Mouse (Mus musculus): ENCODE measurements around the gene BC100530. TPM values are rescaled to one million over a fixed set of nuclear protein-coding genes. Genes with fewer than 3 reads are reported as not detected.

BC100530 gene
- polyA plus RNA-seq, 1 experiment: not detected

Other genes starting within 250 kb of the BC100530 start
- not detected for gene Csta1, start 236.5 kb downstream of the BC100530 start, polyA plus RNA-seq (2012; fragmentation: generic; extraction: Trizol)
- not detected for gene Stfa2l1, start 210.9 kb downstream of the BC100530 start, polyA plus RNA-seq (2012; fragmentation: generic; extraction: Trizol)
- gene Gm5483, start 183.5 kb downstream of the BC100530 start, polyA plus RNA-seq (2012; fragmentation: generic; extraction: Trizol): not detected
- gene Gm5416, start 157.3 kb downstream of the BC100530 start, polyA plus RNA-seq (2012; fragmentation: generic; extraction: Trizol): not detected
- gene 2010005H15Rik, start 146.3 kb downstream of the BC100530 start, polyA plus RNA-seq (2012; fragmentation: generic; extraction: Trizol): 0.20 TPM
- gene Stfa1, start 90.8 kb downstream of the BC100530 start, polyA plus RNA-seq (2012; fragmentation: generic; extraction: Trizol): not detected
- not detected for gene BC117090, start 33.4 kb downstream of the BC100530 start, polyA plus RNA-seq (2012; fragmentation: generic; extraction: Trizol)
- not detected for gene Stfa2, start 40.7 kb upstream of the BC100530 start, polyA plus RNA-seq (2012; fragmentation: generic; extraction: Trizol)
- gene Stfa3, start 87.6 kb upstream of the BC100530 start, polyA plus RNA-seq (2012; fragmentation: generic; extraction: Trizol): not detected
- gene Casr, start 194.4 kb upstream of the BC100530 start, polyA plus RNA-seq (2012; fragmentation: generic; extraction: Trizol): not detected